Mouse (Mus musculus): ENCODE results near the gene Idnk.

Idnk gene

GRCm38 (mm10) chr13:58201908-58202307 is 44.5 kb downstream of the Idnk start:
- no peak for TF ChIP-seq GATA4 (IDR thresholded peaks at IDR 0.05; ENCODE audit: insufficient replicate concordance, low read length)

- no peak for TF ChIP-seq GATA4 (IDR thresholded peaks at IDR 0.05; ENCODE audit: insufficient replicate concordance, low read length)
Observed at GRCm38 (mm10) chr13:58202903-58203302, 45.5 kb downstream of the Idnk start.

GRCm38 (mm10) chr13:58204202-58204601 is 46.8 kb downstream of the Idnk start:
- TF ChIP-seq GATA4 (IDR thresholded peaks at IDR 0.05; ENCODE audit: insufficient replicate concordance, low read length) = no peak

DNA sequence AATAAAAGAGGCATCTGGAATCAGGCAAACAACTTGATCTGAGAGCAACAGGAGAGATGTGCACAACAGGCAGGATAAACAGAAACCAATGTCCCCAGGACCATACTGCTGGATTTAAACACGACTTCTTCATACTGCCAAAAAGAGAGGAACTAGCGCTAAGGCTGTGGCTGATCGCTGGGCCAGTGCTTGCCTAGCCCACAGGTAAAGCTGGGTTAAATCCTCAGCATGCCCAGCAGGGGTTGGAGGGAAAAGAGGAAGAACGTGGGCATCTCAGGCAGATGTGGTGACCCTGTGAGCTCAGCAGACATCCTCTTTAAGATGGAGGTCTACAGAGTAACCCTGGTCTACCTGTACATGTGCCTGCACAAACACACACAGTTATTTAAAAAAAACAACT is 47.5 kb downstream of the Idnk start:
- no peak for TF ChIP-seq GATA4 (IDR thresholded peaks at IDR 0.05; ENCODE audit: insufficient replicate concordance, low read length)

DNA sequence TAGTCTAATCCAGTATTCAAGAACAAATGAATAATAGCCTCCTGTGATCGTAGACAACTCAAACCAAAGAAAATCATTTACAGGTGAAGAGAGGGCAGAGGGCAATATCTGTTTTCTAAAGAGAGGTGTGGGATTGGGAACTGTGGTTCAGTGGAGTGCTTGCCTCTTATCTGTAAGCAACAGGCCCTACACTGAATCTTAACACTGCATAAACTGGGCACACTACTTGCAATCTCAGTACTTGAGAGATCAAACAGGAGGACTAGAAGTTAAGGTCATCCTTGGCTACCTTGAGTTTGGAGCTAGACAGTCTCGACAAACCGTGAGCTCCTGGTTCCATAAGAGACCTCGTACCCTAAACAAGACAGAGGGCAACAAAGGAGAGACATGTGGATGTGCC is 48.6 kb downstream of the Idnk start:
- TF ChIP-seq GATA4 (IDR thresholded peaks at IDR 0.05; ENCODE audit: insufficient replicate concordance, low read length) = no peak

DNA sequence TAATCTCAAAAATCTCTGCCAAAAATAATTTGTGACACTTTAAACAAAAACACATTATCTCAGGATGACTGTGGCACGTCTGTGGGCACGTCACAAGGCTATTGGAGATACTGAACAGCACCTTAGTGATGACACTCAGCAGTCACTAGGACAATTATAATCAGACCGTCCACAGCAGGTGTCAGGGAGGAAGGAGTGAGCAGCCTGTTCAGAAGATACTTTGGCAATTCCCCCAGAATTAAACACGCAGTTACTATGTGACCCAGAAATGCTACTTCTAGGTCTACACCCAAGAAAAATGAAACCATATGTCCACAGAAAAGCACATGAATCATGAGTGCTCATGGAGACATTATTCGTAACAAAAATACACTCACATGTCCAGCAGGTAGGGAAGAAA is 53.0 kb downstream of the Idnk start:
- no peak for TF ChIP-seq GATA4 (IDR thresholded peaks at IDR 0.05; ENCODE audit: insufficient replicate concordance, low read length)

DNA sequence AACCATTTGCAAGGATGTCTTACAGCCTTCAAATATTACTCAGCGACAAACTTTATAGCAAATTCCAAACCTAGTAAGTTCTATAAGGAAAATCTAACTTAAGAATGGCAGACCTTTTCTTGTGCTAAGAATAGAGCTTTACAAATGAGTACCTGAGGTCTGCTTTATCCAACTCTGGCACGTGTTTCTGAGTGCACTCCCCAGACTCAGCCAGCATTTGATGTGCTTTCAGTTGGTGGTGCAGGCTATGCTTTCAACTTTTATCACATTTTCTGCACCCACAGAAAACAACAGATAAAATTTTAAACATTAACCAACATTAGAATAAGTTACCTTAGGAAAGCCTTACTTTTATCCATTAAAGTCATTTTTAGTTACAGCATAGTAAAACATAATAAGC is 55.1 kb downstream of the Idnk start:
- no peak for TF ChIP-seq GATA4 (IDR thresholded peaks at IDR 0.05; ENCODE audit: insufficient replicate concordance, low read length)

GRCm38 (mm10) chr13:58213801-58214200 is 56.4 kb downstream of the Idnk start:
- no peak for TF ChIP-seq GATA4 (IDR thresholded peaks at IDR 0.05; ENCODE audit: insufficient replicate concordance, low read length)

All from liver, adult (tissue).